Comparison of ENCODE assay signal across 16 mouse cellular contexts in the genomic region with DNA sequence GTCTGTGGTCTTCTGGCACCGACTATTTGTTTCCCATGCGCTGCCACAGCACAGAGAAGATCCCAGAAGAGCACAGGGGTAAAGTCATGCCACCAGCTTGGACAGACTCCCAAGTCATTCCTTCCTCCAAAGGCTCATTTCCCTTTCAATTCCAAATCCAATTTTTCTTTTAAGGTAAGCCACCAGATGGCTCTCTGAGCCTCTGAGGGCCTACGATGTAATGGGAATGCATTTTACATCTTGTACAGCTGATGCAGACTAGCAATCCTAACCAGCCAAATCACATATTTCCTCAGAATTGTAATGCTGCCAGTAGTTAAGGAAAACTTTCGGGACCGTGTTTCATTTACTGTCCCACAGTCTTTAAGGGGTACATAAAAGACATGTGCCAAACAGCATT.
A peak's percentile ranks its signal among the peaks of the same experiment; 100 is the strongest.
DNase-seq lines count a peak whose midpoint lies in the region; ATAC-seq and TF ChIP-seq lines count a peak whose summit lies in the region.
"Had no signal": no experiment of that assay in that cellular context is flagged by ENCODE, and none has a peak within 500 bp of the region (broad histone marks: within the 10 kb centered on the region; RNA-seq: fewer than 3 reads in every experiment).

No protein-coding gene starts in this region.

- H3K4me3 ChIP-seq in heart, postnatal 0 days (ENCODE audit: low read depth, low read length): no peak overlapping the region
- H3K4me3 ChIP-seq: embryonic facial prominence, embryonic 13.5 days; hindbrain, embryonic 13.5 days; limb, embryonic 13.5 days; liver, embryonic 15.5 days had no signal

- H3K4me1 ChIP-seq in heart, postnatal 0 days (ENCODE audit: control insufficient read depth, insufficient read depth): no peaks in the 10 kb centered on the region
- H3K4me1 ChIP-seq: embryonic facial prominence, embryonic 13.5 days; hindbrain, embryonic 13.5 days; limb, embryonic 13.5 days; liver, embryonic 15.5 days had no signal

- no peak overlapping the region for H3K9ac ChIP-seq in heart, postnatal 0 days (replicated peaks; ENCODE audit: low read depth, low read length)
- H3K9ac ChIP-seq: embryonic facial prominence, embryonic 13.5 days; hindbrain, embryonic 13.5 days; limb, embryonic 13.5 days; liver, embryonic 15.5 days had no signal

- whole genome bisulfite sequencing in heart, postnatal 0 days: 70% methylated on average over 5 of the region's 5 CpGs

- no peak overlapping the region for H3K27ac ChIP-seq in heart, postnatal 0 days (ENCODE audit: low read depth)
- H3K27ac ChIP-seq: embryonic facial prominence, embryonic 13.5 days; hindbrain, embryonic 13.5 days; limb, embryonic 13.5 days; liver, embryonic 15.5 days had no signal

- ATAC-seq in heart, postnatal 0 days (ENCODE audit: insufficient read depth, low read depth): no peak

- no peaks in the 10 kb centered on the region for H3K36me3 ChIP-seq in heart, postnatal 0 days (replicated peaks; ENCODE audit: control insufficient read depth, insufficient read depth, low read length)
- H3K36me3 ChIP-seq: embryonic facial prominence, embryonic 13.5 days; G1E; hindbrain, embryonic 13.5 days; limb, embryonic 13.5 days; liver, embryonic 15.5 days had no signal

- H3K4me2 ChIP-seq in heart, postnatal 0 days (ENCODE audit: low read depth, low read length): no peak overlapping the region
- H3K4me2 ChIP-seq: embryonic facial prominence, embryonic 13.5 days; hindbrain, embryonic 13.5 days; limb, embryonic 13.5 days; liver, embryonic 15.5 days had no signal

- TF ChIP-seq EP300 in heart, postnatal 0 days (IDR thresholded peaks at IDR 0.05; ENCODE audit: low read depth): no peak

- DNase-seq in heart, postnatal 0 days (ENCODE audit: low spot score): no peak
- no peak for DNase-seq in heart, adult 11 months
- peak; percentile 13 for DNase-seq in right cerebral cortex, adult 18-20 months
- DNase-seq in right cerebral cortex, postnatal 4 days: no peak
- peak; percentile 10 for DNase-seq in cerebellum, adult 8-10 months
- no peak for DNase-seq in gastrocnemius, postnatal 10 days
- no peak for DNase-seq in ovary, postnatal 14 days (ENCODE audit: low spot score)
- DNase-seq: adrenal gland, postnatal 25 days; heart, postnatal 10 days; kidney, adult 18-20 months; lung, postnatal 14 days had no signal

- peak; percentile 14; the same call in 1 of the 2 replicates for TF ChIP-seq CTCF in heart, postnatal 0 days (IDR thresholded peaks at IDR 0.05; ENCODE audit: low read depth)

- no peaks in the 10 kb centered on the region for H3K27me3 ChIP-seq in heart, postnatal 0 days (ENCODE audit: control insufficient read depth, insufficient read depth, low read length)
- H3K27me3 ChIP-seq: embryonic facial prominence, embryonic 13.5 days; hindbrain, embryonic 13.5 days; limb, embryonic 13.5 days; liver, embryonic 15.5 days had no signal

- H3K9me3 ChIP-seq in heart, postnatal 0 days (replicated peaks; ENCODE audit: control insufficient read depth, low read length): no peaks in the 10 kb centered on the region
- H3K9me3 ChIP-seq: embryonic facial prominence, embryonic 13.5 days; hindbrain, embryonic 13.5 days; limb, embryonic 13.5 days; liver, embryonic 15.5 days had no signal

Comparison
In these comparisons a context has a peak if more than half of its experiments do, and no peak if none do; other contexts are left out.
1. DNase-seq: peak in right cerebral cortex, adult 18-20 months (single experiment) and cerebellum, adult 8-10 months (single experiment); none in heart, postnatal 0 days (single experiment), heart, adult 11 months (single experiment), right cerebral cortex, postnatal 4 days (single experiment), gastrocnemius, postnatal 10 days (single experiment) and ovary, postnatal 14 days (single experiment).